Mouse (Mus musculus) intestine, postnatal 0 days (tissue): ENCODE measurements around the gene B4galt1. TPM values are rescaled to one million over a fixed set of nuclear protein-coding genes. Genes with fewer than 3 reads are reported as not detected.

Source experiments
- ATAC-seq: fragments of 200-750 bp; cut with Nextera tagmentation; 2 replicates; pipeline ENCODE4 v1.8.0; 2017; ENCODE audit warnings: mild to moderate bottlenecking, moderate TSS enrichment, moderate library complexity
- H3K27ac ChIP-seq: fragments of 300-500 bp; sonication (generic); 2 replicates; pipeline ENCODE4 v1.5.1; 2014; ENCODE audit warnings: mild to moderate bottlenecking, low read depth, low read length, moderate library complexity
- H3K27me3 ChIP-seq: fragments of 300-500 bp; sonication (generic); replicated peaks from 2 replicates; pipeline ENCODE4 v1.6.1; 2014; ENCODE audit warnings: low read length, mixed read lengths; ENCODE audit not compliant: control insufficient read depth, insufficient read depth
- H3K36me3 ChIP-seq: fragments of 300-500 bp; sonication (generic); 2 replicates; pipeline ENCODE4 v1.6.1; 2014; ENCODE audit warnings: mild to moderate bottlenecking, moderate library complexity; ENCODE audit not compliant: control insufficient read depth, insufficient read depth
- H3K4me1 ChIP-seq: fragments of 300-500 bp; sonication (generic); replicated peaks from 2 replicates; pipeline ENCODE4 v1.6.1; 2014; ENCODE audit warnings: antibody characterized with exemption, low read length, mixed read lengths; ENCODE audit not compliant: control insufficient read depth, insufficient read depth
- H3K4me2 ChIP-seq: fragments of 300-500 bp; sonication (generic); replicated peaks from 2 replicates; pipeline ENCODE4 v1.6.1; 2014; ENCODE audit warnings: low read depth, mild to moderate bottlenecking, moderate library complexity
- H3K4me3 ChIP-seq: fragments of 300-500 bp; sonication (generic); 2 replicates; pipeline ENCODE4 v1.5.1; 2014; ENCODE audit warnings: low read depth, low read length
- H3K9ac ChIP-seq: fragments of 300-500 bp; sonication (generic); 2 replicates; pipeline ENCODE4 v1.6.1; 2014; ENCODE audit warnings: mild to moderate bottlenecking, low read depth, low read length
- H3K9me3 ChIP-seq: fragments of 300-500 bp; sonication (generic); 2 replicates; pipeline ENCODE4 v1.6.1; 2016; ENCODE audit warnings: mixed run types; ENCODE audit not compliant: control insufficient read depth
- CTCF ChIP-seq: sonication (generic); IDR thresholded peaks from 2 replicates; pipeline ENCODE4 v1.5.1; 2016; ENCODE audit warnings: low read depth, mild to moderate bottlenecking, control low read depth, antibody characterized with exemption, moderate library complexity
- WGBS: fragments of 180-500 bp; shearing (Covaris S2); extraction: QIAGEN DNeasy Blood & Tissue Kit; methylation state at CpG from one replicate; pipeline ENCODE4 v1.1.7; 2014; 5-methylcytosine and 5-hydroxymethylcytosine counted together
- polyA plus RNA-seq: library from polyadenylated mRNA; unstranded; fragments of >200 nt; fragmentation: Nextera tagmentation; extraction: Ambion mirVana; gene quantifications from 2 replicates; pipeline ENCODE4 v1.2.1, GENCODE M21; 2015

Gene B4galt1
- polyA plus RNA-seq, 1 experiment from 2014 or later, result 15.3 TPM

- H3K27me3 ChIP-seq, result peaks cover 14% of the 10 kb centered on the region; the same call in 1 of the 2 replicates
- no peaks in the 10 kb centered on the region for H3K9me3 ChIP-seq
- 77% methylated on average over 12 of the region's 12 CpGs for WGBS
- no peak for TF ChIP-seq CTCF
- H3K36me3 ChIP-seq, result no peaks in the 10 kb centered on the region
- H3K4me3 ChIP-seq, result no peak overlapping the region
- no peak overlapping the region for H3K9ac ChIP-seq
- ATAC-seq, result no peak
- no peaks in the 10 kb centered on the region for H3K4me1 ChIP-seq
- no peak overlapping the region for H3K4me2 ChIP-seq
- no peak overlapping the region for H3K27ac ChIP-seq
Observed at GRCm38 (mm10) chr4:40884282-40885165, 30.7 kb upstream of the B4galt1 start.

DNA sequence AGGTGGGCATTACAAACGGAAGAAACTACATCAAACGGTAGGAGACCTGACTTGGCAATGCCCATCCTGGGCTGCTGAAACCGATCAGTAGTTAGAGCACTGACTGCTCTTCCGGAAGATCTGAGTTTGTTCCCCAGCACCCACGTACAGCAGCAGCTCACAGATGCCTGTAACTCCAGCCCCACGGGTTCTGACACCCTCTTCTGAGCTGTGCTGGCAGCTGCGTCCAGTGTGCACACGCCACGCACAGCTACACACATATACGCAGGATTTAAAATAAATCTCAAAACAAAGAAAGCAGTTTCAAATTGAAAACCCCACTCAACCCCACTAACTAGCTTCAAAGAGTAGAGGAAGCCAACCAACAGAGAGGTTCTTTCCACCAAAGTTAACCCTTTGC, 29.4 kb upstream of the B4galt1 start:
- no peak for ATAC-seq
- no peaks in the 10 kb centered on the region for H3K36me3 ChIP-seq
- no peak overlapping the region for H3K27ac ChIP-seq
- H3K9ac ChIP-seq, result no peak overlapping the region
- no peak for TF ChIP-seq CTCF
- no peak overlapping the region for H3K4me2 ChIP-seq
- peaks cover 14% of the 10 kb centered on the region; the same call in 1 of the 2 replicates for H3K27me3 ChIP-seq
- H3K9me3 ChIP-seq, result no peaks in the 10 kb centered on the region
- no peaks in the 10 kb centered on the region for H3K4me1 ChIP-seq
- no peak overlapping the region for H3K4me3 ChIP-seq
- 89% methylated on average over 10 of the region's 10 CpGs for WGBS

- WGBS, result 67% methylated on average over 5 of the region's 5 CpGs
Observed at GRCm38 (mm10) chr4:40877528-40877927, 23.7 kb upstream of the B4galt1 start.

DNA sequence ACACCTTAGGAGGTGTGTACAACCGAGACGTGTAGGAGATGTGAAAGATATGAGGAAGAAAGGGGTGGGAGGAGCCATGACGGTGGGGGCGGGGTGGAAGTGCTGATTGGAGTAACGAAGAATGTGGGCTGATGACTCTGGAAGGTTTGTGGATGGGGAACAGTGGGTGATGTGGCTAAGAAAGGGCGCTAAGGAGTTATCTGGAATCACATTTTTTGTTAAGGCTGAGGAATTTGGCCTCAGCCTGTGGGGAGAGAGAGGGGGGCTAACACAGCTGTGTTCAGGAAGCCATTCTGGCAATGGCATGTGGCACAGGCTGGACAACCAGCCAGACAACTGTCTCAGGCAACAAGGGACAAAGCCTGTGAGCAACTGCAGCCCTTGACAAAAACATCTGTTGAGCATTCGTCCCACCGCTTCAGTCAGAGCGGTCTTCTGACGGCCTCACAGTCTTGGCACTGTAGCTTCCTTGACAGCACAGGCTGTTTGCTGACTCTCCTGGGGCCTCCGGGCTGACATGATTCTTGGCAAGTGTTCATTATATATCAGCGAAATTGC, 23.1 kb upstream of the B4galt1 start:
- H3K27me3 ChIP-seq, result peaks cover 8% of the 10 kb centered on the region; the same call in 1 of the 2 replicates
- peak overlapping the region; percentile 44 for H3K4me2 ChIP-seq
- H3K4me1 ChIP-seq, result 0 out of 2 replicates have a peak, but pooled peaks cover 5% of the 10 kb centered on the region
- H3K9ac ChIP-seq, result no peak overlapping the region
- 17% methylated on average over 12 of the region's 12 CpGs for WGBS
- no peak overlapping the region for H3K4me3 ChIP-seq
- no peak for TF ChIP-seq CTCF
- H3K36me3 ChIP-seq, result no peaks in the 10 kb centered on the region
- H3K9me3 ChIP-seq, result no peaks in the 10 kb centered on the region
- no peak for ATAC-seq
- H3K27ac ChIP-seq, result 0 out of 2 replicates have a peak overlapping the region, but pooled peaks have one; percentile 15

More at GRCm38 (mm10) chr4:40877528-40877927, 23.7 kb upstream of the B4galt1 start:
- ATAC-seq, result no peak
- TF ChIP-seq CTCF, result no peak
- Histone ChIP-seq H3K27me3 (peaks cover 8% of the 10 kb centered on the region; the same call in 1 of the 2 replicates), H3K9ac (no peak overlapping the region), H3K9me3 (no peaks in the 10 kb centered on the region), H3K4me2 (0 out of 2 replicates have a peak overlapping the region, but pooled peaks have one; percentile 44), H3K27ac (0 out of 2 replicates have a peak overlapping the region, but pooled peaks have one; percentile 15), H3K4me1 (0 out of 2 replicates have a peak, but pooled peaks cover 5% of the 10 kb centered on the region), H3K4me3 (no peak overlapping the region), H3K36me3 (no peaks in the 10 kb centered on the region)

DNA sequence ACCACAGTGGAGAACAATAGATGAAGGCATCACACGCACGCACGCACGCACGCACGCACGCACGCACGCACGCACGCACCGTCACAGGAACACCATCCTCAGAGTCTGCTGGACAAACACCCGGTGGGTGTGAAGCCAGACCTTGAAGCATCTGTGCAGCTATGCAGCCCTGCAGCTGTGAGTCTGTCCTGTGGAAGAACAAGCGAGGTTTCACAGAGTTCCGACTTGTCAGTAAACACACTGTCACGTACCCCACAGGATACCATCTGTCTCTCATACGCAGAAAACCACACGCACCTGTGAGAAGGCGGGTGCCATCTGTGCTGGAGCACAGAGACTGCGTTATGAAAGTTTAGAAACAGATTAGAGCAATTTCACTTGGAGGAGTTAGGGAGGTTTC, 22.0 kb upstream of the B4galt1 start:
- Histone ChIP-seq H3K9ac (no peak overlapping the region), H3K9me3 (no peaks in the 10 kb centered on the region), H3K4me2 (no peak overlapping the region), H3K4me1 (0 out of 2 replicates have a peak, but pooled peaks cover 5% of the 10 kb centered on the region), H3K27ac (no peak overlapping the region), H3K27me3 (peaks cover 8% of the 10 kb centered on the region; the same call in 1 of the 2 replicates), H3K4me3 (no peak overlapping the region), H3K36me3 (no peaks in the 10 kb centered on the region)
- no peak for TF ChIP-seq CTCF
- WGBS, result 79% methylated on average over 20 of the region's 20 CpGs
- no peak for ATAC-seq

GRCm38 (mm10) chr4:40874794-40875552, 21.2 kb upstream of the B4galt1 start:
- Histone ChIP-seq H3K9ac (no peak overlapping the region), H3K36me3 (no peaks in the 10 kb centered on the region), H3K4me1 (0 out of 2 replicates have a peak, but pooled peaks cover 5% of the 10 kb centered on the region), H3K4me2 (no peak overlapping the region), H3K4me3 (no peak overlapping the region), H3K9me3 (no peaks in the 10 kb centered on the region), H3K27me3 (peaks cover 5% of the 10 kb centered on the region; the same call in 1 of the 2 replicates), H3K27ac (no peak overlapping the region)
- no peak for ATAC-seq
- no peak for TF ChIP-seq CTCF
- WGBS, result 76% methylated on average over 5 of the region's 5 CpGs
